Mouse (Mus musculus) kidney, postnatal 14 days (tissue): ENCODE measurements around the gene Cutal.

Experiments
- DNase-seq: peaks from one replicate; pipeline ENCODE4 v3.0.0; 2022; ENCODE audit warnings: mixed read lengths

Gene Cutal

GRCm38 (mm10) chr2:34884186-34884585, 10.0 kb downstream of the Cutal start:
- no peak for DNase-seq

GRCm38 (mm10) chr2:34893950-34894349, 19.8 kb downstream of the Cutal start:
- DNase-seq = no peak

- DNase-seq = no peak
Measured at GRCm38 (mm10) chr2:34895503-34896113, 21.4 kb downstream of the Cutal start.

GRCm38 (mm10) chr2:34896821-34897460, 22.7 kb downstream of the Cutal start:
- no peak for DNase-seq

- peak; percentile 67 for DNase-seq
Measured at GRCm38 (mm10) chr2:34897820-34898219, 23.6 kb downstream of the Cutal start.

- DNase-seq = no peak
Measured at GRCm38 (mm10) chr2:34899682-34900081, 25.5 kb downstream of the Cutal start.

- no peak for DNase-seq
Measured at GRCm38 (mm10) chr2:34900412-34900811, 26.2 kb downstream of the Cutal start.

- no peak for DNase-seq
Measured at GRCm38 (mm10) chr2:34901726-34902125, 27.5 kb downstream of the Cutal start.

GRCm38 (mm10) chr2:34902731-34903130, 28.5 kb downstream of the Cutal start:
- DNase-seq = peak; percentile 40

GRCm38 (mm10) chr2:34903191-34903590, 29.0 kb downstream of the Cutal start:
- no peak for DNase-seq

- no peak for DNase-seq
Measured at GRCm38 (mm10) chr2:34903652-34904405, 29.6 kb downstream of the Cutal start.

GRCm38 (mm10) chr2:34904849-34905542, 30.8 kb downstream of the Cutal start:
- peak; percentile 99 for DNase-seq

GRCm38 (mm10) chr2:34906426-34906825, 32.2 kb downstream of the Cutal start:
- no peak for DNase-seq

GRCm38 (mm10) chr2:34906861-34907604, 32.8 kb downstream of the Cutal start:
- peak; percentile 51 for DNase-seq

GRCm38 (mm10) chr2:34909719-34910118, 35.5 kb downstream of the Cutal start:
- DNase-seq = no peak

- DNase-seq = no peak
Measured at GRCm38 (mm10) chr2:34911871-34912270, 37.7 kb downstream of the Cutal start.

GRCm38 (mm10) chr2:34912613-34913012, 38.4 kb downstream of the Cutal start:
- no peak for DNase-seq

GRCm38 (mm10) chr2:34913218-34914068, 39.2 kb downstream of the Cutal start, which contains the start of gene Phf19:
TSS of gene Phf19 (minus strand) at chr2:34914026.
- DNase-seq = peak; percentile 58

- peak; percentile 53 for DNase-seq
Measured at GRCm38 (mm10) chr2:34914069-34914822, 40.0 kb downstream of the Cutal start.

- no peak for DNase-seq
Measured at GRCm38 (mm10) chr2:34914823-34915082, 40.6 kb downstream of the Cutal start.

- no peak for DNase-seq
Measured at GRCm38 (mm10) chr2:34915103-34915502, 40.9 kb downstream of the Cutal start.
